8 mouse cellular contexts compared by ENCODE assay signal in the genomic region with DNA sequence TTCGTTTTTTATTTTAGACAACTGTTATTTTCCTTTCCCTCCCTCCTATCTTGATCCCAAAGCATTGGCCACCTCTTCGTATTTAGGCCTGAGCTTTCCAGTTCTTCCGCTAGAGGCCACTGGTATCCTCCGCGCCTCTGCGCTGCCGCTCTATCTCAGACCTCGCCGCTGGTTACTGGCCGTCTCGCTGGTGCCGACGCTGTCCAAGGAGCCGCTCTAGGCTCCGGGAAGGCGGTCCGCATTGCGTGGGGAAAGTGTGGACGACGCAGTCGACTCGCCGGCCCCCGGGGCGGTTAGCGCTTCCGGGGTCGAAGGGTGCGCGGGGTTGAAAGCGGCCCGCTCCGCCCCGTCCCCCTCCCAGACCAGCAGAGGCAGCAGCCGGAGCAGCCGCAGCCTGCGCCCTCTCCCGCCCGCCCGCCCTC. TPM values are rescaled to one million over a fixed set of nuclear protein-coding genes. Genes with fewer than 3 reads are reported as not detected.
A peak's percentile ranks its signal among the peaks of the same experiment; 100 is the strongest.
DNase-seq lines count a peak whose midpoint lies in the region; ATAC-seq and TF ChIP-seq lines count a peak whose summit lies in the region.

Pcbp2 (plus strand) TSS at position 357 of the 422 bp plus-strand sequence.

- ATAC-seq in erythroid progenitor cell, adult 5-6 weeks (replicated peaks; ENCODE audit: low FRiP score, poor library complexity, severe bottlenecking): peak; percentile 100
- peak; percentile 98 for ATAC-seq in heart, embryonic 12.5 days (ENCODE audit: insufficient number of reproducible peaks, low FRiP score)
- ATAC-seq in kidney, postnatal 0 days (replicated peaks; ENCODE audit: low FRiP score, low read depth): peak; percentile 99
- peak; percentile 98 for ATAC-seq in liver, embryonic 11.5 days (replicated peaks; ENCODE audit: low FRiP score)
- ATAC-seq in stomach, embryonic 14.5 days (ENCODE audit: insufficient number of reproducible peaks, insufficient read depth, low FRiP score, low read depth): peak; percentile 100

- peak; percentile 98 for DNase-seq in CD4-positive helper T cell, adult 2 months (ENCODE audit: low read depth, low spot score)
- DNase-seq in brain, embryonic 18.5 days (ENCODE audit: low read depth, low spot score): peak; percentile 97
- peak; percentile 99 for DNase-seq in kidney, postnatal 0 days (ENCODE audit: low spot score)
- peak; percentile 95 for DNase-seq in liver, embryonic 11.5 days (ENCODE audit: low spot score)
- DNase-seq in naive thymus-derived CD4-positive, alpha-beta T cell, adult 2 months (ENCODE audit: low read depth): peak; percentile 96

- H3K9me3 ChIP-seq in heart, embryonic 12.5 days (replicated peaks): no peaks in the 10 kb centered on the region
- no peaks in the 10 kb centered on the region for H3K9me3 ChIP-seq in kidney, postnatal 0 days (replicated peaks; ENCODE audit: low read length)
- H3K9me3 ChIP-seq in liver, embryonic 11.5 days (ENCODE audit: control insufficient read depth, low read length): no peaks in the 10 kb centered on the region
- H3K9me3 ChIP-seq in stomach, embryonic 14.5 days (ENCODE audit: control insufficient read depth, low read depth, low read length): no peaks in the 10 kb centered on the region

- TF ChIP-seq CTCF in kidney, postnatal 0 days (IDR thresholded peaks at IDR 0.05; ENCODE audit: low read depth): peak; percentile 89

- peak within 1 kb of the TSS; percentile 99 for H3K27ac ChIP-seq in heart, embryonic 12.5 days (ENCODE audit: poor library complexity, severe bottlenecking)
- peak within 1 kb of the TSS; percentile 99 for H3K27ac ChIP-seq in kidney, postnatal 0 days
- peak within 1 kb of the TSS; percentile 96 for H3K27ac ChIP-seq in liver, embryonic 11.5 days (ENCODE audit: low read depth, low read length)
- peak within 1 kb of the TSS; percentile 98 for H3K27ac ChIP-seq in stomach, embryonic 14.5 days (ENCODE audit: low read length)

- peak within 1 kb of the TSS; percentile 81 for H3K4me3 ChIP-seq in heart, embryonic 12.5 days
- peak within 1 kb of the TSS; percentile 74 for H3K4me3 ChIP-seq in kidney, postnatal 0 days (replicated peaks; ENCODE audit: low read depth, low read length)
- peak within 1 kb of the TSS; percentile 96 for H3K4me3 ChIP-seq in liver, embryonic 11.5 days (ENCODE audit: low read depth, low read length)
- peak within 1 kb of the TSS; percentile 70 for H3K4me3 ChIP-seq in stomach, embryonic 14.5 days (ENCODE audit: low read depth, low read length)

- H3K27me3 ChIP-seq in heart, embryonic 12.5 days (replicated peaks): no peaks in the 10 kb centered on the region
- no peaks in the 10 kb centered on the region for H3K27me3 ChIP-seq in kidney, postnatal 0 days (ENCODE audit: insufficient read depth, low read length)
- no peaks in the 10 kb centered on the region for H3K27me3 ChIP-seq in liver, embryonic 11.5 days (replicated peaks; ENCODE audit: control insufficient read depth, insufficient read depth, low read length)
- no peaks in the 10 kb centered on the region for H3K27me3 ChIP-seq in stomach, embryonic 14.5 days (ENCODE audit: control insufficient read depth, insufficient read depth, low read length)

- peaks cover 6% of the 10 kb centered on the region; the same call in 1 of the 2 replicates for H3K4me1 ChIP-seq in heart, embryonic 12.5 days (replicated peaks)
- H3K4me1 ChIP-seq in kidney, postnatal 0 days (replicated peaks; ENCODE audit: insufficient read depth, low read length): no peaks in the 10 kb centered on the region
- peaks cover 9% of the 10 kb centered on the region for H3K4me1 ChIP-seq in liver, embryonic 11.5 days (replicated peaks; ENCODE audit: control insufficient read depth, insufficient read depth, low read length)
- peaks cover 8% of the 10 kb centered on the region; the same call in 1 of the 2 replicates for H3K4me1 ChIP-seq in stomach, embryonic 14.5 days (ENCODE audit: control insufficient read depth, insufficient read depth, low read length)

- peak within 1 kb of the TSS; percentile 98 for H3K9ac ChIP-seq in heart, embryonic 12.5 days
- H3K9ac ChIP-seq in kidney, postnatal 0 days (ENCODE audit: low read depth, low read length): peak within 1 kb of the TSS; percentile 89
- peak within 1 kb of the TSS; percentile 99 for H3K9ac ChIP-seq in liver, embryonic 11.5 days (ENCODE audit: low read depth, low read length)
- peak within 1 kb of the TSS; percentile 81 for H3K9ac ChIP-seq in stomach, embryonic 14.5 days (replicated peaks; ENCODE audit: low read depth, low read length)

- WGBS in heart, embryonic 12.5 days: under 1% methylated on average over 35 of the region's 40 CpGs
- WGBS in kidney, postnatal 0 days: 0% methylated on average over 32 of the region's 40 CpGs
- WGBS in liver, embryonic 11.5 days: under 1% methylated on average over 35 of the region's 40 CpGs
- under 1% methylated on average over 36 of the region's 40 CpGs for WGBS in stomach, embryonic 14.5 days

- H3K4me2 ChIP-seq in heart, embryonic 12.5 days: peak within 1 kb of the TSS; percentile 62
- peak within 1 kb of the TSS; percentile 45 for H3K4me2 ChIP-seq in kidney, postnatal 0 days (ENCODE audit: low read length)
- peak within 1 kb of the TSS; percentile 67 for H3K4me2 ChIP-seq in liver, embryonic 11.5 days
- H3K4me2 ChIP-seq in stomach, embryonic 14.5 days (replicated peaks; ENCODE audit: low read depth, low read length): peak within 1 kb of the TSS; percentile 77

- H3K36me3 ChIP-seq in heart, embryonic 12.5 days: peaks cover 16% of the 10 kb centered on the region
- peaks cover 12% of the 10 kb centered on the region; the same call in 1 of the 2 replicates for H3K36me3 ChIP-seq in kidney, postnatal 0 days (ENCODE audit: insufficient read depth, low read length)
- peaks cover 20% of the 10 kb centered on the region for H3K36me3 ChIP-seq in liver, embryonic 11.5 days (ENCODE audit: control insufficient read depth, insufficient read depth, low read length)
- peaks cover 18% of the 10 kb centered on the region for H3K36me3 ChIP-seq in stomach, embryonic 14.5 days (ENCODE audit: control insufficient read depth, insufficient read depth, low read length)

RNA-seq across cellular contexts. Expression of gene Pcbp2, which starts in this region (rescaled TPM):
- total RNA-seq in erythroid progenitor cell, adult 5-6 weeks (2015; ENCODE audit: low replicate concordance): 405 and 484 TPM in 2 replicates
- 185 and 238 TPM in 2 replicates for total RNA-seq in erythroid progenitor cell, adult 5-6 weeks (2017; ENCODE audit: low replicate concordance)
- 134 and 142 TPM in 2 replicates for polyA plus RNA-seq in heart, embryonic 12.5 days (2016; fragmentation: Nextera tagmentation; extraction: Ambion mirVana)
- polyA plus RNA-seq in kidney, postnatal 0 days (2015; fragmentation: Nextera tagmentation; extraction: Ambion mirVana): 185 and 191 TPM in 2 replicates
- polyA plus RNA-seq in liver, embryonic 11.5 days (2014; fragmentation: Nextera tagmentation; extraction: Ambion mirVana): 187 and 220 TPM in 2 replicates
- 298 and 302 TPM in 2 replicates for polyA plus RNA-seq in stomach, embryonic 14.5 days (2014; fragmentation: Nextera tagmentation; extraction: Ambion mirVana)

Comparison
In these comparisons a context has a peak if more than half of its experiments do, and no peak if none do; other contexts are left out.
1. Peak in every context shown above with its lines: DNase-seq, ATAC-seq, H3K4me3 ChIP-seq and H3K27ac ChIP-seq.